Mouse (Mus musculus): Measurements from ENCODE around the gene Gjc3. TPM values are rescaled to one million over a fixed set of nuclear protein-coding genes. Genes with fewer than 3 reads are reported as not detected.
"Not testable (repeated sequence)": the region's sequence is repeated elsewhere in the genome, so short reads cannot be mapped to it uniquely, and the experiment has no call there.

Gjc3 gene
- polyA plus RNA-seq, 1 experiment from 2014 or later, result 0.33 TPM

DNA sequence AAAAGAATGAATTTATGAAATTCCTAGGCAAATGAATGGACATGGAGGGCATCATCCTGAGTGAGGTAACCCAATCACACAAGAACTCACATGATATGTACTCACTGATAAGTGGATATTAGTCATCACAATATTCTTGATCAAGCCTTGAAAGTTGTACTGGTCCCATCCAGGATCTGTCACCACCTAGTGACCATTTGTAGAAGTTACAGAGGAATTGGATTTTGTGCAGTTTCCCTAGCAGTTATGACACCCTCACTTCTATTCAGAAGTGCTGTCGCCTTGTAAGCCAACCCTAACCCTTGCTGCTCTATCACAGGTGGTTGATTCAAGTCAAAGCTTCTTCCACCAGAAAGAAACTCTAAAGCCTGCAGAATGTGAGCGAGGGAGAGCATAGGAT, 10.3 kb upstream of the Gjc3 start:
- no peak overlapping the region for H3K27ac ChIP-seq (ENCODE audit: low read length)
- H3K9ac ChIP-seq (replicated peaks; ENCODE audit: low read depth, low read length), result no peak overlapping the region
- H3K9me3 ChIP-seq (ENCODE audit: control insufficient read depth, low read length), result no peaks in the 10 kb centered on the region
- no peaks in the 10 kb centered on the region for H3K36me3 ChIP-seq (ENCODE audit: control insufficient read depth, insufficient read depth)
- no peak overlapping the region for H3K4me2 ChIP-seq (ENCODE audit: low read length)
- H3K4me3 ChIP-seq (replicated peaks; ENCODE audit: low read length), result no peak overlapping the region
- no peaks in the 10 kb centered on the region for H3K4me1 ChIP-seq (replicated peaks; ENCODE audit: control insufficient read depth, insufficient read depth, low read length)
- no peaks in the 10 kb centered on the region for H3K27me3 ChIP-seq (replicated peaks; ENCODE audit: control insufficient read depth, insufficient read depth, low read length)
- WGBS, result 66% methylated on average over 2 of the region's 2 CpGs
- ATAC-seq, result no peak

DNA sequence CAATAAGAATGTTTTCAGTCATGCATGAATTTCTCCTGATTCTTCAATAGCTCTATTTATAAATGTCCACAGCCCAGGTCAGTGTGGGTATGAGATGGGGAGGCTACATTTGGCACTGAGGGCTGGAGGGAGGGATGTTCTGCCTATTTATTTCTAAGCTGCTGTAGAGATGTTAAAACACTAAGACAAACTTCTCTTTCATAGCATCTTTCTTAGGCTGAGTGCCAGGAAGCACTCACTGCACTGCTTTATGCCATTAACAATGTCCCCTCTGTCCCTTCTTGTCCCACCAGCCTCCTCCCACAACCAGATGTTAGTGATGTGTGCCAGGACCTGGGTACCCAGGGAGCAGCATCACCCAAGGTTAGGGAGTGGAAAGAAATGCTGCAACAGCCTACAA, 3.6 kb upstream of the Gjc3 start:
- H3K27ac ChIP-seq (ENCODE audit: low read length), result no peak overlapping the region
- H3K9ac ChIP-seq (replicated peaks; ENCODE audit: low read depth, low read length), result no peak overlapping the region
- ATAC-seq, result no peak
- no peaks in the 10 kb centered on the region for H3K36me3 ChIP-seq (ENCODE audit: control insufficient read depth, insufficient read depth)
- no peak overlapping the region for H3K4me2 ChIP-seq (ENCODE audit: low read length)
- H3K27me3 ChIP-seq (replicated peaks; ENCODE audit: control insufficient read depth, insufficient read depth, low read length), result no peaks in the 10 kb centered on the region
- no peaks in the 10 kb centered on the region for H3K9me3 ChIP-seq (ENCODE audit: control insufficient read depth, low read length)
- no peak overlapping the region for H3K4me3 ChIP-seq (replicated peaks; ENCODE audit: low read length)
- no peaks in the 10 kb centered on the region for H3K4me1 ChIP-seq (replicated peaks; ENCODE audit: control insufficient read depth, insufficient read depth, low read length)

DNA sequence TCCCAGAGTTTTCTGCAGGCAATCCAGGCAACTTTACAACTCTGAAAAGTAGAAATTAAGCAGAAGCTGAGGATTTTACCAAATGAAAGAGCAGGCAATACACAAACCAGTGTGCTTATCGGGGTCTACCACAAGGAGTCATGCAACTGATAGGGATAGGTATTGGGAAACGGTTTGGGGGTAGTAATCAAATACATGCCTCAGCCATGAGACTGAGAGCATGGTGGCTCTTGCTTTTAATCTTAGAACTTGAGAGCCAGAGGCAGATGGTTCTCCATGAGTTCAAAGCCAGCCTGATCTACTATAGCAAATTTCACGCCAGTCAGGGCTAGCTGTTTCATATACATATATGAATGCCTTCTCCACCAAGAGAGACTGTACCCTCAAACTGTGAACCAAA, 6.5 kb downstream of the Gjc3 start:
- Histone ChIP-seq H3K27ac (ENCODE audit: low read length) (no peak overlapping the region), H3K27me3 (replicated peaks; ENCODE audit: control insufficient read depth, insufficient read depth, low read length) (no peaks in the 10 kb centered on the region), H3K4me2 (ENCODE audit: low read length) (no peak overlapping the region), H3K36me3 (ENCODE audit: control insufficient read depth, insufficient read depth) (no peaks in the 10 kb centered on the region), H3K9ac (replicated peaks; ENCODE audit: low read depth, low read length) (no peak overlapping the region), H3K4me1 (replicated peaks; ENCODE audit: control insufficient read depth, insufficient read depth, low read length) (no peaks in the 10 kb centered on the region), H3K9me3 (ENCODE audit: control insufficient read depth, low read length) (no peaks in the 10 kb centered on the region), H3K4me3 (replicated peaks; ENCODE audit: low read length) (no peak overlapping the region)
- ATAC-seq, result no peak
- 94% methylated on average over 3 of the region's 3 CpGs for WGBS

DNA sequence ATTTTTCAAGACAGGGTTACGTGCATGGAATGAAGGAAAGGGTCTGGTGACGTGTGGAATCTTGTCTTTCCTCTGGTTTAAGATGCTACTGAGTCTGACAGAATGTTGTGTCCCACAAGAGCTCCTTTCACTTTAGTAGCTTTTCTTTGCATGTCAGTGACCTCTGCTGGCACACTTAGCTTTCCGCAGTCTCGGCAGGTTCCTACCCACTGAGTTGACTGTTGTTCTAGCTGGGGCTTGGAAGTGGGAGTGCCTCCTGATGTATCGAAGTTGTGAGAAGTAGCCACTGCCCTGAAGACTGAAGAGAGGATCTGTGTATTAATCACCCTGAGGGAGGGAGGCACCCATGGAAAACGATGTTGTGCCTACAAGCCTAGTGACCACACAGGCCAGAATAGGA, 11.7 kb downstream of the Gjc3 start:
- Histone ChIP-seq H3K4me1 (replicated peaks; ENCODE audit: control insufficient read depth, insufficient read depth, low read length) (no peaks in the 10 kb centered on the region), H3K4me3 (replicated peaks; ENCODE audit: low read length) (no peak overlapping the region), H3K9ac (replicated peaks; ENCODE audit: low read depth, low read length) (no peak overlapping the region), H3K36me3 (ENCODE audit: control insufficient read depth, insufficient read depth) (no peaks in the 10 kb centered on the region), H3K4me2 (ENCODE audit: low read length) (no peak overlapping the region), H3K27me3 (replicated peaks; ENCODE audit: control insufficient read depth, insufficient read depth, low read length) (no peaks in the 10 kb centered on the region), H3K27ac (ENCODE audit: low read length) (no peak overlapping the region), H3K9me3 (ENCODE audit: control insufficient read depth, low read length) (no peaks in the 10 kb centered on the region)
- WGBS, result 36% methylated on average over 6 of the region's 6 CpGs
- ATAC-seq, result no peak

DNA sequence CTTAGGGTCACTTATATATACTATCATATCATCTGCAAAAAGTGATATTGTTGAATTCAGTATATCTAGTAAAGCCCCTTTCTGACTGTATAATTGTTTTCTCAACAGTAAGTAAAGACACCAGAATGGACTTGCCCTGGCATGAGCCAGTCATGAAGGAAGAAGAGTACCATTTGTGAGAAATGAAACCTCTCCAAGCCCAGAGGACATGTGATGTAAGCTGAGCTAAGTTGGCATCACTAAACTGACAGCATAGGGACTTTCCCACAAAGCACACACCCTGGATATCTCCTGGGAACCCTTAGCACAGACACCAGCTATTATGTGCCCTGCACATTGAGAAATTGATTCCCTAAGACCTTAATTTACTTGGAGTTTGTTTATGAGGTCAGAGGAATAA, 15.6 kb downstream of the Gjc3 start:
- no peak overlapping the region for H3K27ac ChIP-seq (ENCODE audit: low read length)
- ATAC-seq, result no peak
- no peaks in the 10 kb centered on the region for H3K36me3 ChIP-seq (ENCODE audit: control insufficient read depth, insufficient read depth)

DNA sequence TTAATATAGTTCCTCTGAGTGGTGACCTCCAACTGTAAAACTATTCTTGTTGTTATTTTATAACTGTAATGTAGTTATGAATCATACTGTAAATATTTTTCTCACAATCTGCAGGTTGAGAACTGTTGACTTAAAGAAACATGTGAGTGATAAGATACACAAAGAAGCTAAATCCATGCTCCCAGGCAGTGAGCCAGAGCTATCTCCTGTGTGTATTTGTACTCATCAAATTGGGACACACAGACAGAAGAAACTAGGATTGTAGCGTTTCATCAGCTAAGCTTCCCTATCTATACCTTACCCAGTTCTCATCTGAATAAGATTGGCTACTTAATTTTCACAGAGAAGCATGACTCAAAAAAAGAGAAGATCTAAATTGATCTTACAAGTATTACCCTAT, 19.8 kb downstream of the Gjc3 start:
- H3K27ac ChIP-seq (ENCODE audit: low read length), result no peak overlapping the region
- no peaks in the 10 kb centered on the region for H3K9me3 ChIP-seq (ENCODE audit: control insufficient read depth, low read length)
- H3K36me3 ChIP-seq (ENCODE audit: control insufficient read depth, insufficient read depth), result no peaks in the 10 kb centered on the region
- H3K4me2 ChIP-seq (ENCODE audit: low read length), result no peak overlapping the region
- H3K27me3 ChIP-seq (replicated peaks; ENCODE audit: control insufficient read depth, insufficient read depth, low read length), result no peaks in the 10 kb centered on the region
- 94% methylated on average over 1 of the region's 1 CpGs for WGBS
- H3K9ac ChIP-seq (replicated peaks; ENCODE audit: low read depth, low read length), result no peak overlapping the region
- no peak for ATAC-seq
- no peaks in the 10 kb centered on the region for H3K4me1 ChIP-seq (replicated peaks; ENCODE audit: control insufficient read depth, insufficient read depth, low read length)
- H3K4me3 ChIP-seq (replicated peaks; ENCODE audit: low read length), result no peak overlapping the region

More for the DNA sequence above, 15.6 kb downstream of the Gjc3 start:
- H3K27me3 ChIP-seq (replicated peaks; ENCODE audit: control insufficient read depth, insufficient read depth, low read length), result no peaks in the 10 kb centered on the region
- H3K9ac ChIP-seq (replicated peaks; ENCODE audit: low read depth, low read length), result no peak overlapping the region
- no peaks in the 10 kb centered on the region for H3K4me1 ChIP-seq (replicated peaks; ENCODE audit: control insufficient read depth, insufficient read depth, low read length)
- H3K9me3 ChIP-seq (ENCODE audit: control insufficient read depth, low read length), result no peaks in the 10 kb centered on the region
- no peak overlapping the region for H3K4me2 ChIP-seq (ENCODE audit: low read length)
- no peak overlapping the region for H3K4me3 ChIP-seq (replicated peaks; ENCODE audit: low read length)

DNA sequence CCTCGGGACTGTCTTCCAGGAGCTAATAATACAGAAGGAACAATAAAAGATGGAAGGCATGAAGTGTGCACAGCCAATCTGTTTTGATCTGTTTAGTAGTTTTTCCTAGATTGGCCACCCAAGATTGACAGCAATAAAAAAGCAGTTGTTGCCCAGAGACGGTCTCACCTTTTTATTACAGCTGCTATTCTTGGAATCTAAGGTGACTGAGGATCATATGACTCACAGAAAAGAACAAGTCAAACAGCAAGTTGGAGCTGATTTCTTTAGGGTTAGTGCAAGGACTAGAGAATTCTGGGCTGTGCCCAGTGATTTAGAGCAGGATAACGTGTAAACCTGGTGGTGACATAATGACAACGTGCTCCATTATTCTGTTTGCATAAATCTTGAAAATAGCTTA, 21.9 kb downstream of the Gjc3 start:
- 82% methylated on average over 4 of the region's 4 CpGs for WGBS
- H3K27ac ChIP-seq (ENCODE audit: low read length), result no peak overlapping the region
- no peak for ATAC-seq

DNA sequence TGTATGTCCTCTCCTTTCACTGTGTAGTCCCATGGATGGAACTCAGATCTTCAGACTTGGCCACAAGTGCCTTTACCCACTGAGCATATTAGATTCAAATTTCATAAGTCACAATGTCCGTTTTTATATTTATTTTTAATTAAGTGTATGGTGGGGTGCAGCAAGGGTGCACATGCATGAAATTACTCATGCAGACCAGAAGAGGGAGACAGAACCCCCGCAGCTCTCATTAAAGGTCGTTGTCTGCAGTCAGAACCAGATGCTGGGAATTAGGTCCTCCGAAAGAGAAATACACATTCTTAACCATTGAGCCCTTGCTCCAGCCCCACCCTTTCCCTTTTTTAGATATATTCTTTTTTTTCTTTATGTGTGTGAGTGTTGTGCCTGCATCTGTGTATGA, 25.7 kb downstream of the Gjc3 start:
- H3K36me3 ChIP-seq (ENCODE audit: control insufficient read depth, insufficient read depth), result no peaks in the 10 kb centered on the region
- WGBS, result 64% methylated on average over 4 of the region's 4 CpGs
- H3K9ac ChIP-seq (replicated peaks; ENCODE audit: low read depth, low read length), result no peak overlapping the region
- no peak for ATAC-seq
- H3K27ac ChIP-seq (ENCODE audit: low read length), result no peak overlapping the region
- H3K9me3 ChIP-seq (ENCODE audit: control insufficient read depth, low read length), result no peaks in the 10 kb centered on the region
- H3K4me3 ChIP-seq (replicated peaks; ENCODE audit: low read length), result no peak overlapping the region
- H3K4me2 ChIP-seq (ENCODE audit: low read length), result no peak overlapping the region
- no peaks in the 10 kb centered on the region for H3K4me1 ChIP-seq (replicated peaks; ENCODE audit: control insufficient read depth, insufficient read depth, low read length)
- no peaks in the 10 kb centered on the region for H3K27me3 ChIP-seq (replicated peaks; ENCODE audit: control insufficient read depth, insufficient read depth, low read length)

More for the DNA sequence above, 21.9 kb downstream of the Gjc3 start:
- H3K27me3 ChIP-seq (replicated peaks; ENCODE audit: control insufficient read depth, insufficient read depth, low read length), result no peaks in the 10 kb centered on the region
- no peak overlapping the region for H3K4me3 ChIP-seq (replicated peaks; ENCODE audit: low read length)
- no peaks in the 10 kb centered on the region for H3K36me3 ChIP-seq (ENCODE audit: control insufficient read depth, insufficient read depth)
- H3K9me3 ChIP-seq (ENCODE audit: control insufficient read depth, low read length), result no peaks in the 10 kb centered on the region
- H3K4me2 ChIP-seq (ENCODE audit: low read length), result no peak overlapping the region
- H3K9ac ChIP-seq (replicated peaks; ENCODE audit: low read depth, low read length), result no peak overlapping the region
- no peaks in the 10 kb centered on the region for H3K4me1 ChIP-seq (replicated peaks; ENCODE audit: control insufficient read depth, insufficient read depth, low read length)

DNA sequence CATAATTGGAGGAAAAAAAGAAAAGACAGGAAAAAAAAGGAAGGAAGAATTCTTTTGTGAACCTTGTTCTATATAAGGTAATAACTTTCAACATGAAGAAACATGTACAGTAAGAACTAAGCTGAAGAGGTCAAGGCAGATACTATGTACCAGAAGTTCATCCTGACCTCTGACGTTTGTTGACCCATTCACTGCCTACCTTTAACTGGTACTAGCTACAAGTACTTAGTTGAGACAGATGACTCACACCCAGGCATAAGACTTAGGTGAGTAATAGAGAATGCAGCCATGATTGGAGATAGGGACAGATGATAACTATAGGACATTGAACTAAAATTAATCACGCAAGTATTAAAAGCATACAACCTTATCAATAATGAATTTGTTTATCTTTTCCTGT, 26.4 kb downstream of the Gjc3 start:
- Histone ChIP-seq H3K27me3 (replicated peaks; ENCODE audit: control insufficient read depth, insufficient read depth, low read length) (no peaks in the 10 kb centered on the region), H3K4me2 (ENCODE audit: low read length) (no peak overlapping the region), H3K36me3 (ENCODE audit: control insufficient read depth, insufficient read depth) (no peaks in the 10 kb centered on the region), H3K4me1 (replicated peaks; ENCODE audit: control insufficient read depth, insufficient read depth, low read length) (no peaks in the 10 kb centered on the region), H3K9ac (replicated peaks; ENCODE audit: low read depth, low read length) (no peak overlapping the region), H3K4me3 (replicated peaks; ENCODE audit: low read length) (no peak overlapping the region), H3K9me3 (ENCODE audit: control insufficient read depth, low read length) (no peaks in the 10 kb centered on the region), H3K27ac (ENCODE audit: low read length) (no peak overlapping the region)
- ATAC-seq, result no peak
- 92% methylated on average over 2 of the region's 2 CpGs for WGBS

DNA sequence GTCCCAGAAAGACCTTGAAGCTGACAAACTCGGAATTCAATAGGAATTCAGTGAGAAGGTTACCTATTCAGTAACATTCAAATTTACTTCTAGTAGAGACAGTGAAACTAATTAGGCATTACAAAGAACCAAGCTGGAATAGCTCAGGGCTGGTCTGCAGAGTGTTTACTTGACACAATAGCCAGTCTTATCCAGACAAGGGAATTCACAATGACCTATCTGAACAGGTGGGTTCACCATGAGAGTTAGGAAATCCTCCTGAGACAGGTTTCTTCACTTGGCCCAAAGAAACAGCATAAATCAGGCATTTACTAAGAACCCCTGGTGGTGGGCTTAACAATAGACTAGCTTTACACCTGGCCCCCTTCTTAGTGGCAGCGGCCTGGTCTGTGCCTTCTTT, 29.0 kb downstream of the Gjc3 start:
- not testable (repeated sequence) for H3K4me2 ChIP-seq (ENCODE audit: low read length); H3K27ac ChIP-seq (ENCODE audit: low read length); H3K9me3 ChIP-seq (ENCODE audit: control insufficient read depth, low read length); H3K4me3 ChIP-seq (replicated peaks; ENCODE audit: low read length); ATAC-seq; H3K4me1 ChIP-seq (replicated peaks; ENCODE audit: control insufficient read depth, insufficient read depth, low read length); H3K36me3 ChIP-seq (ENCODE audit: control insufficient read depth, insufficient read depth); H3K9ac ChIP-seq (replicated peaks; ENCODE audit: low read depth, low read length); H3K27me3 ChIP-seq (replicated peaks; ENCODE audit: control insufficient read depth, insufficient read depth, low read length)
- WGBS, result 69% methylated on average over 2 of the region's 2 CpGs
